Mouse (Mus musculus) activated CD4-positive, CD25-positive, alpha-beta regulatory T cell, adult 4 months (primary cell): ENCODE measurements around the gene Bbs12. TPM values are rescaled to one million over a fixed set of nuclear protein-coding genes. Genes with fewer than 3 reads are reported as not detected.

ENCODE experiments used
- ATAC-seq: one replicate; pipeline ENCODE4 v1.8.0; 2017
- polyA plus RNA-seq, 2 experiments: library from polyadenylated mRNA; unstranded; fragments of 100-300 nt; shearing (Covaris generic); gene quantifications; one replicate each; pipeline ENCODE4 v1.2.1; 2017

Gene Bbs12
- polyA plus RNA-seq = 1 to 10 TPM; 5.8 to 6.6 TPM

DNA sequence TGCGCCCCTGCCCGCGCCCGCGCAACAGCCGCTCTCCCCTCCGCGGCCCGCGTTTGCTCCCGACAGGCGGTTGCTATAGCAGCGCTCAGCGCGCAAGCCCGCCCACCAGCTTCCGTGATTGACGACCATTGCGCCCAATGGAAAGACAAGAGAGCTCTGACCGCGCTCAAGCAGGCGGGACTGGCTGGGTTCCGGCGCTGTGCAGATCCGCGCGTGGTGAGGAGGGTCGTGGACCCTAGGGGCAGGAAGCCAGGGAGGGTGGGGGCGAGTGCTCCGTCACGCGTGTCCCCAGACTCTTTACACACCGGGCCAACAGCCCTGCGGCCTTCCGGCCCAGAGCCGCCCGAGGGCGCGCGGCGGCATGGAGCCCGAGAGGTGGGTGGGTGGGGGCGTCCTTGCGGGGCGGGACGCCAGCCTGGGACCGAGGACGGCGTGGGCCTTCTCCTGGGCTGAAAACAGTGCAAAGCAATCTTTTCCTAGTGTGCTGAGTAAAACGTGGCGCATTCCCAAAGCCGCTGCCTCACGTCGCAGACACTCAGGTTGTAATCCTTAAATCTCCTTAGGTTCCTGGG, at the start of gene Bbs12, which contains the start of gene Cetn4:
Gene Bbs12, plus strand, starts transcription at position 185 of the 572 bp plus-strand sequence.
Gene Cetn4, minus strand, starts transcription at position 339 of the 572 bp plus-strand sequence.
- peak; percentile 90 for ATAC-seq

GRCm38 (mm10) chr3:37268338-37268737, 44.0 kb upstream of the Bbs12 start:
- ATAC-seq = peak; percentile 9

GRCm38 (mm10) chr3:37269926-37270325, 42.4 kb upstream of the Bbs12 start:
- ATAC-seq = no peak

DNA sequence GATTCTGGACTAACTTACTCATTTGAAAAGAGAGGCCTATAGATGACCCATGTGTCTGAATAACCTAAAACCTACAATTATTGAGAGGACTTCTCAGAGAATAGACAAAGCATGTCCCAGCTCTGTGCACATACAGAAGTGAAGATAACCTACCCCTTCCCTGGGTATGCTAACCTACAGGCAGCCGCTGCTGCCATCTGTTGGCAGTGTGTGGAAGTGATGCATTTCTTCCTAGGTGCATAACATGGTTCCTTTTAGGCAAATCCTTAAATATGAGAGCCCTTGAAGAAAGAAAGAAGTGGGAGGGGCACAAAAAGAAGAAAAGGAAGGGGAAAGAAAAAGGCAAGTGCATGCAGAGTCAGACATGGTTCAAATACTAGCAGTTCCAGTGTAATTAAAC, 41.1 kb upstream of the Bbs12 start:
- ATAC-seq = peak; percentile 66

DNA sequence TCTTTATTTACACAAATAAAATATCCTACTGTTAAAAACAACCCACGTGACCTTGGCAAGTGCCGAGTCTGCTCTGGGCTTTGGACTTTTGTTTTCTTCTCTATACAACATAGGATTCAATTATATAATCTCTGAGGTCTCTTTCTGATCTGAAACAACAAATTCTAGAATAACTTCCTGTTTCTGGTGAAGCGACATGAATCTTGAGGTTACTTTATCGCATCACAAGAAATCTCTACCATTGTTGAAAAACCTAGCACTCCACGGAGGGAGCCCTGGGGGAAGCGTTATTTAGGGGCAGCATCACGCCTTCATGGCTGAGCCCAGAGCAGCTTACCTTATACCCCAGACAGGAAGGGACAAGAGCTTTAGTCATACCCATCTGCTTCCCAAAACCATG, 39.3 kb upstream of the Bbs12 start:
- peak; percentile 40 for ATAC-seq

GRCm38 (mm10) chr3:37274661-37275060, 37.7 kb upstream of the Bbs12 start:
- no peak for ATAC-seq

GRCm38 (mm10) chr3:37280221-37280620, 32.1 kb upstream of the Bbs12 start:
- no peak for ATAC-seq

DNA sequence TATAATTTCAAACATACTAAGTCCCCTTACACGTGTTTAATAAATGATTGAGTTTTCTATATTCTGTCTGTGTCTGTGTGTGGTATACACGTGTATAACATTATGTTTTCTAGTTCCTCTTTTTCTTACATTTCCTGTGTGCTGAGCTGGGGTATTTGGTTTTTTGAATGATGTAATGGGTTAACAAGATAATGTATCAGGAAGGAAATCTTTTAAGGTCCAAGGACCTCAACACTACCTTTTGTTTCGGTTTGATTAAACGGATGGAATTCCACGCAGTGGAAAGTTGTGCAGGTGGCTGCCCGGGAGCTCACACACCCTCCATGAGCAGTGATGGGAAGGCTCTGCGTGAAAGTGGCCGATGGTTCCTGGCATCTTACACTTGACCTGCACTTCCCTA, 31.5 kb upstream of the Bbs12 start:
- peak; percentile 41 for ATAC-seq

GRCm38 (mm10) chr3:37282299-37282922, 29.9 kb upstream of the Bbs12 start:
- ATAC-seq = no peak

DNA sequence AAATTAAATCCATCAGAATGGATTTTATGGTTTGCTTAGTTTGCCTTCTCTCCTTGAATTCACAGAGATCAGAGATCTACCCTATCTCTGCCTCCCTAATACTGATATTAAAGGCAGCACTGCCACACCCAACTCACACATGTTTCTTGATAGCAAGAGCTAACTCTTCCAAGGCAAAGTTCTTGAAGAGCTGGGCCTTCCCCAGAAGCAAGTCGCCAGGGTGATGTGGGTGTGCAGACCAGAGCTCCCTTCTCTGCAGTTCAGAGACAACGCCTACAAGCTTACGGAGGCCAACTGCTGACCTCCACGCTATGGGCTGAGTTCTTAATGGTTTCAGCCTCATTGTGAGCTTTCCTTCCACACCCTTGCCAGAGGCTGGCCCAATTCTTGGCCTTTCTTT, 29.1 kb upstream of the Bbs12 start:
- ATAC-seq = no peak

GRCm38 (mm10) chr3:37289237-37289636, 23.1 kb upstream of the Bbs12 start:
- no peak for ATAC-seq

GRCm38 (mm10) chr3:37290881-37291541, 21.3 kb upstream of the Bbs12 start:
- ATAC-seq = no peak

- no peak for ATAC-seq
Measured at GRCm38 (mm10) chr3:37291929-37292328, 20.4 kb upstream of the Bbs12 start.

DNA sequence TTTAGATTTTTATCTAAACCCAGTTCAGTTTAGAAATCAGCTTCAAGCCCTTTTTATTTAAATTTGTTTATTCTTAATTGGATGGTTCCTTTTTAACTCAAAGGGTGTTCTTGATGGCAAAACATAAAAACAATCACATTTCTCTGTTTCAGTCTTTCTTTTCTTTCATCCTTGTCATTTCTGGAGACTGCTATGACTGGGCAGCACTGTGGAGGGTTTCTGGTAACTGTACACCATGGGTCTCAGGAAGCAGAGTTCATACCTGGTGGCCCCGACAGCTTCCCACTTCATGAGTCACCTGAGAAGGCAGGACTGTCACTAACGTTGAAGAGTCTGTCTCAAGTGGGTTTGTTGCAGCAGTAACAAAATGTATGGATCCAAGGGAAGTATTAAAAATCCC, 19.7 kb upstream of the Bbs12 start:
- peak; percentile 36 for ATAC-seq

DNA sequence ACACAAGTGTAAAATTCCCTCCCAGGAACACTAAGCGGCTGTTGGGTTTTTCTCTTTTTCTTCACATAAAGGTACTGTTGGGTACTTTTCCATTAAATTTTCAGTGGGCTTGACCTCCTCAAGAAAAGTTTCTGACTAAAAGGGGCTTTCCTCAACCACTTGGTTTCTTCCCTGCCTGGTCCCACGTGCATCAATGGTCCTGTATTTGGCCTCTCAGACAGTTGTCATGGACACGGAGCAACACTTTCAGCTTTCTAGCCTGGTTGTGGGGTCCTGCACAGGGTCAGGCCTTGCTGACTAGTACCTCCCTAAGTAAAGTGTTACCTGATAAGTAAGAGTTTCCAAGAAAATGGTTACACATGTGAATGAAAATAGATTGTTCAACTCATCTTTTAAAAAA, 12.9 kb upstream of the Bbs12 start:
- no peak for ATAC-seq

- peak; percentile 95 for ATAC-seq
Measured at GRCm38 (mm10) chr3:37302685-37303084, 9.7 kb upstream of the Bbs12 start.

DNA sequence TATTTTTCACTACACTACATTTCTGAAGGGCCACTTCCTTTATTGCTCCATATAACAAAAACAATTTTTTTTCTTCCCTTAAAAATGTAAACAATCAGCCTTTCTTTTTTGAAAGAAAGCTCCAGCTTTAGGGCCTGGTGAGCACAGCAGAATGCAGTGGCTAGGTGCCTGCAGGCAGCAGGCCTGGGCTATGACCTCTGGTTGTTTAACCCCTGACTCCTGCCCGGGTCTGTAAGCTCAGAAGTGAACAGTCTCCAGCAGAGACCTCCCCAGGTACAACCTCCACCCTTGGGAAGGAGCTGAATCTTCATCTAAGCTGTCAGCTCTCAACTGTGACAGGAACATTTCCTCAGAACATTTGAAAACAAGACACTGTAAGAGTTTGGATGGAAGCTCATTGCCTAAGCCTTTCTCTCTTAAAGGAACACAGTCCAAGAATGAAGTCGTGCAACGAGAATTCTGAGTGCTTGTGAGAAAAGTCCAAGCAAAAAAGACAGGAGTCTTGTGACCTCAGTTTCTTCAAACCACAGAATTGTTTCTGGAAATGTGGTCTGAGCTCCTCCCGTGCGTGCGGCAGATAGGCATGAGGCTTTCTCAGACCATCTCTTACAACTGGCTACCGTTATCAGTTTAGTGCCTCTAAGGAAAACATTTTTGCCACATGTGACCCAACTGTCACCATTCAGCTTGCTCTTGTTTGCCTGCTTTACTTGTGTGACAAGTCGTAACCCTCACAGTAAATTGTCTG, 8.8 kb upstream of the Bbs12 start:
- no peak for ATAC-seq

- ATAC-seq = peak; percentile 3
Measured at GRCm38 (mm10) chr3:37311897-37312369, 421 bp upstream of the Bbs12 start.

DNA sequence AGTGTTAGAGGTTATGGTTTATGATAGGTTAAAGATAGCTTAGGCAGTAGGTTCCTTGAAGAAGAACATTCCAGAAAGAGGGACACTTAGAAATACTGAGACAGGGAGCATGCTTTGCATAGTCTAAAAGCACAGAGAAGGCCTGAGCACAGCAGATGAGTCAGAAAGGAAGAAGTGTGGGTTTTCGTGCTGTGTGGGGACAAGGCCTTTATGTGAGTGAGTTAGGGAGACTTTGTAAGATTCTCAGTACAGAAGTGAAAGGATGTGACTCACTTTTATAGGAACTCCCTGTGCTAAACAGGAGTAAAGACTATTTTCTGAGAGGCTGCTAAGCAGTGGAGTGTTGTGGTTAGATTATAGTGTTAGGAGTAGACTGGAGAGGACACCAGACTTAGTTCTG, 1.0 kb downstream of the Bbs12 start:
- ATAC-seq = peak; percentile 70

- ATAC-seq = no peak
Measured at GRCm38 (mm10) chr3:37316233-37316632, 3.9 kb downstream of the Bbs12 start.

DNA sequence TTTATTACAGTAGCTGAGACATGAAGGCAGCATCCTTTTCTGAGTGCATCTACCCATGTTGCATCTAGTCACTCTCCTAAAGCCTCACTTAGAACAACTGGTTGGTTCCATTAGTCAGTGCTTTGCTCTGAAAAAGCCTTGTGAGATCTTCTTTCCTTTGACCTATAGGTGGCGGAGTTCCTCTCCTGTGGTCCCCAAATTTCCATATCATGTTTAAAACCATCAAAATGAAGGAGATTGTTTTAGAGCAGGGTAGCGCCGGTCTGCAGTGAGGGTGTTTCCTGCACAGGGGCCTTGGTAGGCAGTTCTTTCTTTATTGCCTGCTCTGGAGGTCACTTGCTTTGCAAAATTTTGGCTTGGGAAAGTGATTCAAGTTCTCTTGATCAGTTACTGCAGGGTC, 12.0 kb downstream of the Bbs12 start:
- ATAC-seq = peak; percentile 61

- no peak for ATAC-seq
Measured at GRCm38 (mm10) chr3:37325317-37326112, 13.2 kb downstream of the Bbs12 start.
